Mouse (Mus musculus) left cerebral cortex, adult 8-10 months (tissue): ENCODE measurements around the gene Ak5. TPM values are rescaled to one million over a fixed set of nuclear protein-coding genes. Genes with fewer than 3 reads are reported as not detected.
"Not testable (repeated sequence)": the region's sequence is repeated elsewhere in the genome, so short reads cannot be mapped to it uniquely, and the experiment has no call there.

Experiments used
- DNase-seq, 2 experiments: peaks; one replicate each; pipeline ENCODE4 v3.0.0; 2022; ENCODE audit warnings: low spot score in 2 of 2
- total RNA-seq, 4 experiments: library from RNA; stranded (reverse); gene quantifications; 2 replicates each; pipeline ENCODE4 v1.2.4; 2022

Gene Ak5
- total RNA-seq, 4 experiments from 2014 or later: 126 to 145 (median 135) TPM

GRCm38 (mm10) chr3:152477796-152478527 lies 190.2 kb downstream of the Ak5 start:
- peak in 1 of 2 experiments; percentile 45 for DNase-seq

- DNase-seq: no peak
Observed at GRCm38 (mm10) chr3:152475894-152476293, 192.3 kb downstream of the Ak5 start.

GRCm38 (mm10) chr3:152475278-152475669 lies 192.9 kb downstream of the Ak5 start:
- no peak for DNase-seq

DNA sequence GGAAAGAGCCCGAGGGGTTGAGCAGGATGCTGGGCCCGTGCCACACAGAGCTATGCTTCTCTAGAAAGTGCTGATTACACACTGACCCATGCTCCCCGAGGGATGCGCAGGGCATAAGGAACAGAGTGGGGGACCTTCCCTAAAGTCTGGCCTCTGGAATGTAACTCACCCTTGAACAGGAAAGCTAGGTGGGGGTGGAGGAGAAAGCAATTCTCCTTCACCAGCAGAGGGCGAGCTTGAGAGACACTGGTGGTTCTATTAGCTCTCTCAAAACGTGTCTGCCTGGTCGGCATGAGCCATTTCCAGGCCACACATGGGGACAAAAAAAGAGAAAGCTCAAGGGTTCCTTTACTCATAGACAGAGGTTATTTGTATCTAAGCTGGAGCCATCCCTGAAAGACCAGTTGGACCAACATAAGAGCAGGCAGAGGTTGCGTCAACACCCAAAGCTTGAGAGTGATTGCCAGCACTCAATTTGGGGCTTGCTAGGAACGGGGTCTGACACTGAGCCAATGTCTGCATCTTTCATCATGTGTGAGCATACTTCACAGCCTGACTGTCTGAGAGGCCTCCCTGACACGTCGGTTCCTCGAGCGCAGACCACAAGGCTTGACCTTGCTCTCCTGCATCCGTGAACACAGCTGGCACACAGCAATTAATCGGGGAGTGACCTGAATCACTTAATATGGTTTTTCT lies 193.4 kb downstream of the Ak5 start:
- DNase-seq: no peak

GRCm38 (mm10) chr3:152472676-152473075 lies 195.5 kb downstream of the Ak5 start:
- DNase-seq: no peak

DNA sequence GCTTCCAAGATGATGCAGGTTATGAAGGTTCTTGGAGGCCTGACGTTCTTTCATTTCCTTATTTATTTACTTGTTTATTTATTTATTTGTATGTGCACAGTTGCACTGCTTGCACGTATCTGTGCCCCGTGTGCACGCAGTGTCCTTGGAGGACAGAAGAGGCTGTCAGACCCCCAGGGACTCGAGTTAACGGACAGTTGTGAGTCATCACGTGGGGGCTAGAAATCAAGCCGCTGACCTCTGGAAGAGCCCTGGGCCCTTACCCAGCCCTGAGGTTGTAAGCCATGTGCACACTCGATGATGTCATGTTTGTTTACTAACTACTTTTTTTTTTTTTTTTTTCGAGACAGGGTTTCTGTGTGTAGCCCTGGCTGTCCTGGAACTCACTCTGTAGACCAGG lies 197.8 kb downstream of the Ak5 start:
- no peak for DNase-seq

- no peak for DNase-seq
Observed at GRCm38 (mm10) chr3:152469423-152470200, 198.5 kb downstream of the Ak5 start.

GRCm38 (mm10) chr3:152468569-152469041 lies 199.6 kb downstream of the Ak5 start:
- DNase-seq: no peak

- DNase-seq: no peak
Observed at GRCm38 (mm10) chr3:152468032-152468431, 200.1 kb downstream of the Ak5 start.

GRCm38 (mm10) chr3:152467312-152467711 lies 200.8 kb downstream of the Ak5 start:
- DNase-seq: no peak

- DNase-seq: no peak
Observed at GRCm38 (mm10) chr3:152466849-152467248, 201.3 kb downstream of the Ak5 start.

DNA sequence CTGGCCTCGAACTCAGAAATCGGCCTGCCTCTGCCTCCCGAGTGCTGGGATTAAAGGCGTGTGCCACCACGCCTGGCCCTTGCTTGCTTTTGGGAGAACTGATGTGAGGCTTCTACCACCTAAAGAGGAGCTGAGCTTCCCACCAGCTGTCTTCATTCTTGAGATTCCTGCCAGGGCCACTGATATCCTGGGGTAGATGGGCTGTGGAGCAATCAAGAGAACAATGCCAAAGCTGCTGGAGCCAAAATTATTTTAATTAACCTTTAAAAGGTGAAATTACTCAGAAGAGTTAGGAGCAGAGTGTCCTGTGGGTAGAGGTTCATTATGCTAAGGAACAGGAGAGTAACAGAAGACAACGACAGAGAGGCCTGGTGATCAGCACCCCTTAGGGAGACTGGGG lies 202.8 kb downstream of the Ak5 start:
- no peak for DNase-seq

DNA sequence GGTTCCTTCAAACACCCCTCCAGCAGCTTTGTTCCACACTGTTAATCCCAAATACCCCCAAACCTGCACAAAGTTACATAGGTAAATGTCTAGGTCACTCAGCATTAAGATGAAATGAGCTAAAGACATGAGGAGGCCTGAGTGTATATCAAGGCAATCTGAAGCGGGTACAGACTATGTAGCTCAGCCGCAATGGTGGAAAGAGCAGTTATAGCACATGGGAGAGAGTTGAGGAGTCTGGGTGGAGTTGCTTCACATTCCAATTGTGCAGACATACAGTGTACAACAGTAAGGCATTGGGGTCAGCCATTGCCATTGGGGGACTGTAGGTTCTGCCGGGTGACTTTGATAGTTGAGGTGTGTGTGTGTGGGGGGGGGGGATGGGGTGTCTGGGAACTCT lies 203.7 kb downstream of the Ak5 start:
- no peak for DNase-seq

GRCm38 (mm10) chr3:152462900-152463299 lies 205.3 kb downstream of the Ak5 start:
- no peak for DNase-seq

DNA sequence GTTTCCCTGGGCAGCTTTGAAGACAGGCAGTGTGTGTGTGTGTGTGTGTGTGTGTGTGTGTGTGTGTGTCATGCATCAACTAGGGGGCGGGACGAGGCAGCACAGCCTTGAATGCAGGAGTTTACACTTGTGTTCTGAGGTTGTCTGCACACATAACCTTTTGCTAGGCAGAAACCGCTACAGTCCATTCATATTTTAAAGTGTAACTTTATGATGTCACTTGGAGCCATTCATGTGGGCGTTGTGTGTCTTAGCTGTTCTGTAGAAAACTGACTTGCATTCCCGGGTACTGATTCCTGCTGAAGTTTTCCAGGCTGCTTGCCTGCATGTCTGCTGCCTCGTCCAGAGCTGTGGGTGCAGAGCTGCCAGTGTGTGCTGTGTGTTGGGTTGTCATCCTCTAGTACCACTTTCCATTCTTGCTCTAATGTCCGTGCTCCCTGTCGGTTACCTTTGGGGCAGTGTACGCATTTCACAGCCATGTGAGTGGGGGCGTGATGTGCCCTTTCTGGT lies 206.1 kb downstream of the Ak5 start:
- no peak for DNase-seq

DNA sequence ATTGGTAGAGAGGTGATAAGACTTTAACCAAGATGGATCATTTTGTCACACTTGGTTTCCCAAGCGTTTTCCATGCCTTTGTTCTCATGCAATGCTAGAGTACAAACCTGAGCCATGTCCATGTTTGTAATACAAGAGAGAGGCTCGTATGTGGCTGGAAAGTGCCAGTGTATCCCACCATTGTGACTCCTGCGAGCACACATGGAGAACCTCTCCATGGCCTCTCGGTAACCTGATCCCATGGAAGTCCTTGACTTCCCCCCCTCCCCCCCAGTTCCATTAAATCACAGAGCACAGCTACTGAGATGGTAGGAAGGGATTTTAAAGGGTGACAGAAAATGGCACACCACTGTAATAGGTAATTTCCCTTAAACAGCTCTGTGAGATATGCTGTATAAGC lies 207.4 kb downstream of the Ak5 start:
- DNase-seq: no peak

DNA sequence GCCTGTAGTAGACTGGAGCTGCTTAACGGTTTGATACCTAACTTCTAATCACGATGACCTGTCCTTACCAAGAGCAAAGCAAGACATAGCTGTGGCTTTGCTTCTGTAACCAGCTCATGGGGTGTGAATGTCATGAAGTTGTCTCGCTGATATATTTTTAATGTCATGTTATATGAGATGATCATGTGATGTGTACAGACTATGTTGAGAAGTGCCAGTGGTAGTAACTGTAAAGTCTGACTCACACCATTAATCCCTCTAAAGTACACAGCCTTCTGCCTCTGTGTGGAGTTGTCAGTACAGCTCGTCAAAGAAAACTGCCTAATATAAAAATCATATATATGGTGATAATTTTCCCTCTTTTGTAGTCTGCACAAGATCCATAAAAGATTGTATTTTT lies 209.3 kb downstream of the Ak5 start:
- not testable (repeated sequence) for DNase-seq

DNA sequence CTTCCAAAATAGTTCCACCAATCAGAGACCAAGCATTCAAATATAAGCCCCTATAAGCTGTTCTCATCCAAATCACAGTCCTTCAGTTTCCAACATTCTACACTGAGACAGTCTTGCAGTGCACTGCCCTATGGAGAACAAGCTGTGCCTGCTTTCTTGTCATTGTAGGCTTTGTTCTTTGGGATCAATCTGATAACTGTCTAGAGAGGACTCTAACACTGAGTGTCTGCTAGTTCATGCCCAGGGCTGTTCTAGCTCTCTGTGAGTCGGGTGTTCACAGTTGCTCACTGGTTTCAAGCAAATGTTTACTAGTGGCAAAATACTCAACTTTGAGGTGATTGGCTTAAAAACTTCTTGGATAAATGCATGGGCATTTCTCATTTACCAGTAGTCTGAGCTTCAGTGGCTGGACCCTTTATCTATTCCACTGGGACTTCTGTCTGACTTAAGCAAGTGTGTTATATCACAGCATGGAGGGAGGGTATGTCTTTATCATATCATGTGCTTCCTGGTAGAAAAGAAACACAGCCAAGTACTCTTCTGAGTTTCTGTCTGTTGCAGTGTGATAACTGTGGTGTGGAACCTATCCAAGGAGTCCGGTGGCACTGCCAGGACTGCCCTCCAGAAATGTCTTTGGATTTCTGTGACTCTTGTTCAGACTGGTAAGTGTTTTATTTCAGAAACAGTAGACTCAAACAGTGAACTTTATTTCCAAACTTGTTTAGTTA lies 210.7 kb downstream of the Ak5 start:
- no peak for DNase-seq

DNA sequence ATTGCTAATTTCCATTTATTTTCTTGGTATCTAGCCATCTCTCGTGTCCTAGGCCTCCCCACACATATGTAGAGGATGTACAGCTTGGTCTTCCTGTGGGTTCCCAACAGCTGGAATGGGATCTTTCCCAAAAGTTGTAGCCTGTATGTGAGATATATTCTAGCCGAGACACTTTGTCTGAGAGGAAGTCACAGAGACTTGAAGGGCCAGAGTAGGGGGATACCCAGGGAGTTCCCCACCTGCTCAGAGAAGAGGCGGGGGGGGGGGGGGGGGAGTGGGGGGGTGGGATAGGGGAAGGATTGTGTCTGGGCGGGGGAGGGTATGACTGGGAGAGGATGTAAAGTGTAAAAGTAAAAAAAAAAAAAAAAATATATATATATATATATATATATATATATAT lies 215.0 kb downstream of the Ak5 start:
- DNase-seq: no peak

DNA sequence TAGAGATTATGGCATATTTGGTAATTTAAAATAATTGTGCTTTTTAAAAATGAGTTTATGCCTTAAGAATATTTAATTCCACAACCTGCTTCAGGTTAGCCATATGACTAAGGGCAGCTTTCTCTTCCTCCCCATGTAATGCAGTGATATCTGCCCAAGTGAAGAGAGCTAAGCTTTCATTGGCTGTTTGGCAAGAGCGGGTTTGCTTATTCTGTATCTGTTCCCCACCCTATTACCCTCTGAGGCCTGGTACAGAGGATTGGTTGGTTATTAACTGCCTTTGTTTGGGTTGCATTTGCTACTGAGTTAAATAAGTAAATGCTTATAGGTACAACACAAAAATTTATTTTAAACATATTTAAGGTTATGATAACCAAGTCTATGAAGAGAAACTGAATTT lies 221.2 kb downstream of the Ak5 start:
- DNase-seq: no peak

DNA sequence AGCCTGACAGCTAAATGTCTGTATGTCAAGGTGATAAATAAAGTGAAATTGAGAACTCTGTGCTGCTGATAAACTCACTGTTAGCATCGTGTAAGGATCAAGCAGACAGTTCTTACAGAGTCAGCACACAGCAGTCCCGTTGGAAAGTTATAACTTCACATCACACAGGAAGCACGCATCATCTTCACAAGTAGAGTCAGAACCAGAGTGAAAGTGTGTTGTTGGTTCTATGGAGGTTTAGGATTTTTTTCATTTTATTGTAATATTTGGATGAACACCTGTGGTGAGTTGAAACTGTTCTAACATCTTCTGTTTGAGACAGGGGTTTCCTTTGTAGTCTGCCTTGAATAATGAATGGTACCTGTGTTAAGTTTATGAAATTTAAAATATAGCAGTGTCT lies 224.0 kb downstream of the Ak5 start:
- no peak for DNase-seq
